Mouse (Mus musculus) stomach, embryonic 14.5 days (tissue): ENCODE measurements around the gene Mxd3. TPM values are rescaled to one million over a fixed set of nuclear protein-coding genes. Genes with fewer than 3 reads are reported as not detected.

Experiments
- ATAC-seq: fragments of 200-750 bp; cut with Nextera tagmentation; 2 replicates; pipeline ENCODE4 v1.8.0; 2017; ENCODE audit warnings: low read depth, moderate TSS enrichment; ENCODE audit not compliant: insufficient number of reproducible peaks, insufficient read depth, low FRiP score
- H3K27ac ChIP-seq: fragments of 300-500 bp; sonication (generic); 2 replicates; pipeline ENCODE4 v1.5.1; 2014; ENCODE audit warnings: mild to moderate bottlenecking, low read length, moderate library complexity, mixed read lengths
- H3K27me3 ChIP-seq: fragments of 300-500 bp; sonication (generic); 2 replicates; pipeline ENCODE4 v1.6.1; 2014; ENCODE audit warnings: low read length, control low read depth, mixed read lengths; ENCODE audit not compliant: control insufficient read depth, insufficient read depth
- H3K36me3 ChIP-seq: fragments of 300-500 bp; sonication (generic); 2 replicates; pipeline ENCODE4 v1.6.1; 2014; ENCODE audit warnings: mild to moderate bottlenecking, control low read depth, low read length, moderate library complexity, mixed read lengths; ENCODE audit not compliant: control insufficient read depth, insufficient read depth
- H3K4me1 ChIP-seq: fragments of 300-500 bp; sonication (generic); 2 replicates; pipeline ENCODE4 v1.6.1; 2014; ENCODE audit warnings: low read length, control low read depth, mixed read lengths; ENCODE audit not compliant: control insufficient read depth, insufficient read depth
- H3K4me2 ChIP-seq: fragments of 300-500 bp; sonication (generic); replicated peaks from 2 replicates; pipeline ENCODE4 v1.6.1; 2014; ENCODE audit warnings: low read depth, low read length, control low read depth
- H3K4me3 ChIP-seq: fragments of 300-500 bp; sonication (generic); 2 replicates; pipeline ENCODE4 v1.5.1; 2014; ENCODE audit warnings: low read depth, low read length, control low read depth
- H3K9ac ChIP-seq: fragments of 300-500 bp; sonication (generic); replicated peaks from 2 replicates; pipeline ENCODE4 v1.6.1; 2014; ENCODE audit warnings: low read depth, mild to moderate bottlenecking, control low read depth, low read length, moderate library complexity, mixed read lengths
- H3K9me3 ChIP-seq: fragments of 300-500 bp; sonication (generic); 2 replicates; pipeline ENCODE4 v1.6.1; 2016; ENCODE audit warnings: low read depth, low read length, control low read depth; ENCODE audit not compliant: control insufficient read depth
- WGBS: fragments of 180-500 bp; shearing (Covaris S2); extraction: QIAGEN DNeasy Blood & Tissue Kit; methylation state at CpG from one replicate; pipeline ENCODE4 v1.1.7; 2014; 5-methylcytosine and 5-hydroxymethylcytosine counted together
- polyA plus RNA-seq: library from polyadenylated mRNA; unstranded; fragments of >200 nt; fragmentation: Nextera tagmentation; extraction: Ambion mirVana; gene quantifications from 2 replicates; pipeline ENCODE4 v1.2.1, GENCODE M21; 2014

Gene Mxd3
- polyA plus RNA-seq, 1 experiment from 2014 or later = 40.7 TPM

GRCm38 (mm10) chr13:55328171-55328570, 1.5 kb downstream of the Mxd3 start:
- Histone ChIP-seq H3K4me1 (peaks cover 37% of the 10 kb centered on the region), H3K36me3 (peaks cover 28% of the 10 kb centered on the region), H3K4me3 (peak overlapping the region; percentile 64; the same call in 1 of the 2 replicates)

GRCm38 (mm10) chr13:55327633-55328032, 2.0 kb downstream of the Mxd3 start:
- Histone ChIP-seq H3K27me3 (no peaks in the 10 kb centered on the region), H3K9me3 (no peaks in the 10 kb centered on the region), H3K4me1 (peaks cover 40% of the 10 kb centered on the region), H3K27ac (no peak overlapping the region), H3K4me2 (peak overlapping the region; percentile 87), H3K36me3 (peaks cover 30% of the 10 kb centered on the region), H3K9ac (no peak overlapping the region), H3K4me3 (0 out of 2 replicates have a peak overlapping the region, but pooled peaks have one; percentile 64)
- ATAC-seq = peak; percentile 10; the same call in 1 of the 2 replicates
- 35% methylated on average over 8 of the region's 8 CpGs for WGBS

More at GRCm38 (mm10) chr13:55328171-55328570, 1.5 kb downstream of the Mxd3 start:
- peak overlapping the region; percentile 61; the same call in 1 of the 2 replicates for H3K9ac ChIP-seq
- H3K27ac ChIP-seq = no peak overlapping the region
- 81% methylated on average over 6 of the region's 6 CpGs for WGBS
- H3K9me3 ChIP-seq = no peaks in the 10 kb centered on the region
- no peaks in the 10 kb centered on the region for H3K27me3 ChIP-seq
- peak overlapping the region; percentile 87 for H3K4me2 ChIP-seq
- no peak for ATAC-seq

GRCm38 (mm10) chr13:55327169-55327568, 2.5 kb downstream of the Mxd3 start:
- H3K4me1 ChIP-seq = peaks cover 40% of the 10 kb centered on the region
- H3K9ac ChIP-seq = no peak overlapping the region
- WGBS = 36% methylated on average over 4 of the region's 4 CpGs
- H3K4me3 ChIP-seq = no peak overlapping the region
- H3K4me2 ChIP-seq = no peak overlapping the region
- H3K9me3 ChIP-seq = no peaks in the 10 kb centered on the region
- no peaks in the 10 kb centered on the region for H3K27me3 ChIP-seq
- no peak overlapping the region for H3K27ac ChIP-seq
- no peak for ATAC-seq
- H3K36me3 ChIP-seq = peaks cover 30% of the 10 kb centered on the region

DNA sequence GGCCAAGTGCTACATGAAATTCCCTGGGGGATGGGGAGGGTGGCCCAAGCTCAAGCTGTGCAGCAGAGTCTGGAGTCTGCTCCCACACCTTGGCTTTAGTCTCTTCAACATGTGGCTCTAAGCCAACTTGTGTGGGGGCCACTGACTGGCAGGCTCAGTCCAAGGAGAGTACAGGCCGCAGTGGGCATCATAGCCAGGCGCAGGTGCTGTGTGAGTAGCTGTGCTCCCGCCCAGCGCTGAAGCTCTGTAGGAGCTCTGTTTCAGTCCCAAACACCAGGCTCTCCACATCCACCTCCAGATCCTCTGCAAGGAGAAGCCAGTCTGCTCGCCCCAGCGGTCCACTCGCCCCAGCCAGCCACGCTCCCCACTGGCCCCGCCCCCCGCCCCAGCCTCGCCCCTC, 4.0 kb downstream of the Mxd3 start:
- Histone ChIP-seq H3K36me3 (peaks cover 30% of the 10 kb centered on the region), H3K4me3 (no peak overlapping the region), H3K4me1 (peaks cover 41% of the 10 kb centered on the region), H3K27ac (0 out of 2 replicates have a peak overlapping the region, but pooled peaks have one; percentile 33), H3K4me2 (no peak overlapping the region), H3K9me3 (no peaks in the 10 kb centered on the region), H3K27me3 (no peaks in the 10 kb centered on the region), H3K9ac (no peak overlapping the region)
- 61% methylated on average over 11 of the region's 11 CpGs for WGBS
- ATAC-seq = no peak

DNA sequence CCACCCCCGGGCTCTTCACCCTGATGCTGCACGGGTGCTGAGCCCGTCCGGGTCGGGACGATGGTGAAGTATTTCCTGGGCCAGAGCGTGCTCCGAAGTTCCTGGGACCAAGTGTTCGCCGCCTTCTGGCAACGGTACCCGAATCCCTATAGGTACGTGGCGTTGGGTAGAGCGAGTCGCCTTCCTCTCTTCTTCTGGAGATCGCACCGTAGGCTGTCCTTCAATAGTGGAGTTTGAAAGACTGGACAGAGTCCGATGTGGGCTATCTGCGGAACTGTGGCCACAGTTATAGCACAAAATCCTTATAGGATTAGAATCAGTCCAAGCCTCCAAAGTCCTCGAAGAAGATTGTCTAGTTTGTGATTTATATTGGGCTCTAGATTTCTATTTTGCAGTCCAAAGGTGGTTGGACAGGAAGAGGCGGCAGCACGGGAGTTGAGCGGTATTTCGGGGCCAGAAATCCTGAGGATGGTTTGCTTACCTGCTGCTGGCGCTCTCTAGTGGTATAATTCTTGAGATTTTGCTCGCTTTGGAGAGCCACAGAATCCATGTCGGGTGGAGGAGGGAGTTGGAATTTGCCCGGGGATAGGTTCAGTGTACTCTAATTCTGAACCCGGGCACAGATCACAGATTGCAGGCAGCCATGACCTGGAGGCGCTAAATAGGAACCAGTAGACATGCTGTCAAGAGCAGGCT, 7.3 kb downstream of the Mxd3 start:
- no peak; the same call in 1 of the 2 replicates for ATAC-seq
- under 1% methylated on average over 31 of the region's 31 CpGs for WGBS
- H3K9ac ChIP-seq = peak overlapping the region; percentile 93
- peaks cover 25% of the 10 kb centered on the region for H3K4me1 ChIP-seq
- H3K36me3 ChIP-seq = peaks cover 48% of the 10 kb centered on the region
- no peaks in the 10 kb centered on the region for H3K27me3 ChIP-seq
- H3K9me3 ChIP-seq = no peaks in the 10 kb centered on the region
- peak overlapping the region; percentile 95 for H3K4me2 ChIP-seq
- peak overlapping the region; percentile 98 for H3K4me3 ChIP-seq
- peak overlapping the region; percentile 90 for H3K27ac ChIP-seq

GRCm38 (mm10) chr13:55321434-55322129, 8.0 kb downstream of the Mxd3 start, which contains the start of gene Rab24:
Rab24 (minus strand) TSS chr13:55321946.
- H3K9me3 ChIP-seq = no peaks in the 10 kb centered on the region
- no peaks in the 10 kb centered on the region for H3K27me3 ChIP-seq
- H3K27ac ChIP-seq = peak within 1 kb of the TSS; percentile 90
- peaks cover 25% of the 10 kb centered on the region for H3K4me1 ChIP-seq
- peaks cover 55% of the 10 kb centered on the region for H3K36me3 ChIP-seq
- peak within 1 kb of the TSS; percentile 95 for H3K4me2 ChIP-seq
- H3K9ac ChIP-seq = peak within 1 kb of the TSS; percentile 93
- ATAC-seq = peak; percentile 93
- peak within 1 kb of the TSS; percentile 98 for H3K4me3 ChIP-seq
- under 1% methylated on average over 73 of the region's 73 CpGs for WGBS

DNA sequence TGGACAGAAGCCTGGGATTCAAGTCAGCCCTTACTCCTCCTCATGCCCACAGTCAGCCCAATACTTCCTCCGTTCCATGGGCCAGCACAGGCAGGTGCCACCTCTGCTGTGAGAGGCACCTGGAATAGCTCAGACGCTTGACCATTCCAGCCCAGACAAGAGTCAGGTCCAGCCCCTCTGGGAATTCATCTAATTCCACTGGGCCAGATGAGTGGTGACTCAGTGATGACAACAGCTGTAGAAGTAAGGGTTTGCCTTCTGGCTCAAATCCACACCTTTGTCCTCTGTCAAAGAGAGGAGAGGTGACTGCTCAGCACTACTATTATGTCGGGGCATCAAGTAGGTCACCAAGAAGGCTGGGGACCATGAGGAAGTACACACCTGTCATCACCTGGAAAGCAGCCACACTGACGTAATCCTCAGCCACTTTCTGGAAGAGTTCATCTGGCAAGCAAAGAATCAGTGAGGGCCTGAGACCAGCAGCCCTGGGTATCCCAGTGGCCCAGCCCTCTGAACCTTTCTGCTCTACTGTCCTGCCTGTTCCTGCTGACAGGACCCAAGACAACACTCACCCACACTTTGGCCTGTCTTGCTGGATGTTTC, 9.6 kb downstream of the Mxd3 start, which contains the start of gene Prelid1:
Prelid1 (plus strand) TSS at position 570 of the 603 bp plus-strand sequence.
- Histone ChIP-seq H3K27ac (peak within 1 kb of the TSS; percentile 90; the same call in 1 of the 2 replicates), H3K4me3 (peak within 1 kb of the TSS; percentile 98), H3K36me3 (peaks cover 46% of the 10 kb centered on the region), H3K27me3 (no peaks in the 10 kb centered on the region), H3K4me2 (peak within 1 kb of the TSS; percentile 95), H3K4me1 (peaks cover 20% of the 10 kb centered on the region), H3K9me3 (no peaks in the 10 kb centered on the region), H3K9ac (peak within 1 kb of the TSS; percentile 93)
- 81% methylated on average over 4 of the region's 4 CpGs for WGBS
- no peak for ATAC-seq

DNA sequence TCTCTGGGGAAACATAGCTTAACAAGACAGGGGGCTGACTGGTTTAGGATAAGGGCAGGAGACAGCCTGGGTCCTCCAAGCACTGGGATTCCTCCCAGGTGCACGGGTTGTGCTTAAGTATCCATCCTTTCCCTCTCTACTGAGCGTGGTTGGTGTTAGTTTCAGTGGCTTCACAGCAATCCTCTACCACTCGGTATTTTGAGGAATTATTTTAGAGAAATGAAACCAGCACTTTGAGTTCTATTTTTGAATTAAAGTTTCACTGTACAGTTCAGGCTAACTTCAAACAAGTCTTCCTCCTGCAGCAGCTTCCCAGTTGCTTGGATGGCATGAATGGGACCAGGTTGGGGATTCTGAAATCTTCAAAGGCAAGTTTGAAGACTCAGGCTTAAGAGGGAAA, 11.3 kb downstream of the Mxd3 start:
- H3K9ac ChIP-seq = no peak overlapping the region
- H3K4me3 ChIP-seq = no peak overlapping the region
- peaks cover 49% of the 10 kb centered on the region for H3K36me3 ChIP-seq
- 78% methylated on average over 3 of the region's 3 CpGs for WGBS
- no peaks in the 10 kb centered on the region for H3K27me3 ChIP-seq
- no peak for ATAC-seq
- H3K4me1 ChIP-seq = peaks cover 13% of the 10 kb centered on the region
- H3K27ac ChIP-seq = no peak overlapping the region
- H3K4me2 ChIP-seq = no peak overlapping the region
- no peaks in the 10 kb centered on the region for H3K9me3 ChIP-seq
